Mouse (Mus musculus) hindbrain, embryonic 13.5 days (tissue): ENCODE results near the gene Fbln1. TPM values are rescaled to one million over a fixed set of nuclear protein-coding genes. Genes with fewer than 3 reads are reported as not detected.
A peak's percentile ranks its signal among the peaks of the same experiment; 100 is the strongest.

Source experiments
- ATAC-seq: fragments of 200-750 bp; cut with Nextera tagmentation; 2 replicates; pipeline ENCODE4 v1.8.0; 2017; ENCODE audit warnings: moderate TSS enrichment; ENCODE audit not compliant: low FRiP score
- H3K27ac ChIP-seq: fragments of 300-500 bp; sonication (generic); 2 replicates; pipeline ENCODE4 v1.5.1; 2015; ENCODE audit warnings: inconsistent platforms, mild to moderate bottlenecking, moderate library complexity
- H3K27me3 ChIP-seq: fragments of 300-500 bp; sonication (generic); 2 replicates; pipeline ENCODE4 v1.6.1; 2015; ENCODE audit warnings: mild to moderate bottlenecking, inconsistent platforms
- H3K36me3 ChIP-seq: fragments of 300-500 bp; sonication (generic); 2 replicates; pipeline ENCODE4 v1.6.1; 2015; ENCODE audit warnings: mild to moderate bottlenecking, inconsistent platforms
- H3K4me1 ChIP-seq: fragments of 300-500 bp; sonication (generic); replicated peaks from 2 replicates; pipeline ENCODE4 v1.6.1; 2015; ENCODE audit warnings: inconsistent platforms
- H3K4me2 ChIP-seq: fragments of 300-500 bp; sonication (generic); 2 replicates; pipeline ENCODE4 v1.6.1; 2015; ENCODE audit warnings: inconsistent platforms, mild to moderate bottlenecking, moderate library complexity
- H3K4me3 ChIP-seq: fragments of 300-500 bp; sonication (generic); 2 replicates; pipeline ENCODE4 v1.5.1; 2015; ENCODE audit warnings: mild to moderate bottlenecking, inconsistent platforms
- H3K9ac ChIP-seq: fragments of 300-500 bp; sonication (generic); 2 replicates; pipeline ENCODE4 v1.6.1; 2015; ENCODE audit warnings: mild to moderate bottlenecking, inconsistent platforms
- H3K9me3 ChIP-seq: fragments of 300-500 bp; sonication (generic); 2 replicates; pipeline ENCODE4 v1.6.1; 2016; ENCODE audit warnings: inconsistent platforms
- whole genome bisulfite sequencing: fragments of 180-500 bp; shearing (Covaris S2); methylation state at CpG from one replicate; pipeline ENCODE4 v1.1.7; 2015; 5-methylcytosine and 5-hydroxymethylcytosine counted together
- polyA plus RNA-seq: library from polyadenylated mRNA; unstranded; fragments of >200 nt; fragmentation: Nextera tagmentation; extraction: Ambion mirVana; gene quantifications from 2 replicates; pipeline ENCODE4 v1.2.1, GENCODE M21; 2015

Gene Fbln1
- polyA plus RNA-seq, 1 experiment from 2014 or later = 60.7 TPM

- Histone ChIP-seq H3K9ac (peak within 1 kb of the TSS; percentile 95), H3K4me3 (peak within 1 kb of the TSS; percentile 90), H3K4me2 (peak within 1 kb of the TSS; percentile 78), H3K4me1 (peaks cover 29% of the 10 kb centered on the region), H3K27ac (peak within 1 kb of the TSS; percentile 94), H3K36me3 (no peaks in the 10 kb centered on the region), H3K9me3 (no peaks in the 10 kb centered on the region), H3K27me3 (no peaks in the 10 kb centered on the region)
- 12% methylated on average over 15 of the region's 19 CpGs for WGBS
- peak; percentile 84; the same call in 1 of the 2 replicates for ATAC-seq
These were observed 130.0 kb downstream of the Fbln1 start, which contains the start of gene Atxn10 for GRCm38 (mm10) chr15:85335671-85336300. Gene Atxn10, plus strand, starts transcription at chr15:85336245.

Other genes starting within 250 kb of the Fbln1 start
- 17.7 and 18.4 TPM in 2 replicates for gene 5031439G07Rik, start 217.4 kb upstream of the Fbln1 start, polyA plus RNA-seq
- gene Upk3a, start 188.8 kb upstream of the Fbln1 start, polyA plus RNA-seq = 0.26 and 0.66 TPM in 2 replicates
- 26.7 and 30.4 TPM in 2 replicates for gene Fam118a, start 177.0 kb upstream of the Fbln1 start, polyA plus RNA-seq
- 0.04 and 0.16 TPM in 2 replicates for gene Smc1b, start 74.0 kb upstream of the Fbln1 start, polyA plus RNA-seq
- gene Ribc2, start 73.9 kb upstream of the Fbln1 start, polyA plus RNA-seq = 0.84 and 1.2 TPM in 2 replicates
- 515 and 529 TPM in 2 replicates for gene Atxn10, start 130.3 kb downstream of the Fbln1 start, polyA plus RNA-seq